Mouse (Mus musculus) lung, adult 2 months (tissue): Measurements from ENCODE around the gene Chuk.

Source experiments
- CTCF ChIP-seq: fragments of 200-500 bp; IDR thresholded peaks from 2 replicates; pipeline ENCODE4 v1.5.1; 2011; ENCODE audit warnings: mild to moderate bottlenecking, low read length, control low read depth; ENCODE audit not compliant: insufficient read depth
- POLR2A ChIP-seq: fragments of 200-500 bp; IDR thresholded peaks from 2 replicates; pipeline ENCODE4 v1.6.1; 2011; ENCODE audit warnings: low read depth, mild to moderate bottlenecking, control low read depth, low read length, borderline replicate concordance; ENCODE audit errors: extremely low read depth

DNA sequence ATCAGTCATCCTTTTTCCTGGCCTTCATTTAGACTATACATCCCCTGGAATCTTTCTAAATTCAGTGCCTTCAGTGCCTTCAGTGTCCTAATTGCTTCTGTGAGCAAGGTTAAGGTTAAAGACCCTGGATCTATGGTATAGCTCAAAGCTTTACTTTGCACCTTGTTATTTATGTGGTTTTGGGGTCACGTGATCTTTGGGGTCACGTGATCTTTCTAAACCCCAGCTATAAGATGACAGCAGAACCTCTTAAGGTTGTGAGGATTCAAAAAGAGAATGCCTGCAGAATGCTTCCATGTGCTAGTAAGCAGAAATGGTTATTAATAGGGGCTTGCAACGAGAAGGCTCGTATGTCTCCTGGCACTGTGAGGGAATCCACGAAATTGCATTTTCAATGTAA is 73.9 kb downstream of the Chuk start:
- TF ChIP-seq CTCF (no peak), POLR2A (no peak)
